Mouse (Mus musculus): ENCODE measurements at regions not wholly inside any gene's neighbourhood (a gene's known extent, or its start where the extent isn't known, plus 50 kb on each side); places are given as distances from the start of the nearest gene placed in this dataset.

GRCm38 (mm10) chr6:78899952-78900351, 431.3 kb upstream of the Reg3g start:
- peak; percentile 19 for DNase-seq

GRCm38 (mm10) chr6:78892730-78893129, 424.1 kb upstream of the Reg3g start:
- DNase-seq: no peak

GRCm38 (mm10) chr6:78863031-78863430, 394.4 kb upstream of the Reg3g start:
- no peak for DNase-seq

- DNase-seq: no peak
These were observed 372.6 kb upstream of the Reg3g start for GRCm38 (mm10) chr6:78841261-78841660.

- no peak for DNase-seq
These were observed 357.4 kb upstream of the Reg3g start for GRCm38 (mm10) chr6:78825901-78826629.

- no peak for DNase-seq
These were observed 352.6 kb upstream of the Reg3g start for GRCm38 (mm10) chr6:78821251-78821650.

GRCm38 (mm10) chr6:78797013-78797412, 328.3 kb upstream of the Reg3g start:
- DNase-seq: no peak

- DNase-seq: no peak
These were observed 320.3 kb upstream of the Reg3g start for GRCm38 (mm10) chr6:78788972-78789371.

- no peak for DNase-seq
These were observed 288.9 kb upstream of the Reg3g start for GRCm38 (mm10) chr6:78757619-78758018.

Measured in kidney, adult 18-20 months (tissue).